Mouse (Mus musculus): ENCODE data around the gene Smim1. TPM values are rescaled to one million over a fixed set of nuclear protein-coding genes. Genes with fewer than 3 reads are reported as not detected.

Smim1 gene
- polyA plus RNA-seq (2015; fragmentation: Nextera tagmentation; extraction: Ambion mirVana) = 7.1 and 9.7 TPM in 2 replicates

DNA sequence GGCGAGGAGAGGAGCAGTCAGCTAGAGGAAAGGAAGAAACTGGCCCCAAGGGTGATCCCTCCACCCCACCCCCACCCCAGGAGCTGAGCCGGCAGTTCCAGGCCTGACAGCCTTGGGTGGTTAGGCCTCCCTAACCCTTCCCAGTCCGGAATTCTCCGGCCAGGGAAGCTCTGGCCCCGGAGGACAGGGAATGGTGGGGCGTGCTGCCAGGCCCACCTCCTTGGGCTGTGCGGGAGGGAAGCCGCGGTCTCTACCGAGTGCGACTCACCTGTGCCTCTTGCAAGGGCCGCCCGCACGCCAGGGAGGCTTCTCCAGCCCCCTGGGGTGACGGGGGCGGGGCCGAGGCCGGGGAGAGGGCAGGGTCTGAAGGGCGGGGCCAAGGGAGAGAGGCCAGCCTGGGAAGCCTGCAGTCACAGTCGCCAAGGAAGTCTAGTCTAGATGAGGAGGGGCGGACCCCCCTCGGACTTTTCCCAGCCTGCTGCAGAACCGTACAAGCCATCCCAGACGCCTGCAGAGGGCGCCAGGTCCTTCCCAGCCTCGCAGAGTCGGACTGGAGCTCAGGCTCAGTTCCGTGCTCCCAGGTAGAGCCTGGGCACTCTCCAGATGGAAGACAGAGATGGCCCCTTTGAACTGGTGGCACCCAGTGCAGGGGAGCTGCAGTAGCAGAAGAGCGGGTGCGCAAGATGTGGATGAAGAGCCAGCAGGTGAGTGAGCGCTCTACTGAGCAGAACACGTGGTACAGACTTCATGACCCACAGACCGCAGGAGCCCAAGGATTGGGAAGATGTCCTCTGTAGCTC is at the start of gene Smim1:
Smim1 (minus strand) TSS at position 590 of the 800 bp plus-strand sequence.
- Histone ChIP-seq H3K27me3 (ENCODE audit: control insufficient read depth, insufficient read depth, low read depth, low read length) (peaks cover 6% of the 10 kb centered on the region; the same call in 1 of the 2 replicates), H3K36me3 (ENCODE audit: control insufficient read depth, insufficient read depth, low read length) (peaks cover 10% of the 10 kb centered on the region; the same call in 1 of the 2 replicates), H3K9ac (ENCODE audit: low read depth, low read length) (peak within 1 kb of the TSS; percentile 52), H3K4me3 (ENCODE audit: low read depth, low read length) (peak within 1 kb of the TSS; percentile 35), H3K27ac (ENCODE audit: low read length) (no peak within 1 kb of the TSS), H3K4me1 (ENCODE audit: control insufficient read depth, insufficient read depth, low read length) (peaks cover 10% of the 10 kb centered on the region; the same call in 1 of the 2 replicates), H3K9me3 (replicated peaks; ENCODE audit: control insufficient read depth, low read length, poor library complexity, severe bottlenecking) (no peaks in the 10 kb centered on the region), H3K4me2 (ENCODE audit: low read length) (peak within 1 kb of the TSS; percentile 62)
- ATAC-seq = peak; percentile 69
- 3% methylated on average over 30 of the region's 33 CpGs for WGBS

DNA sequence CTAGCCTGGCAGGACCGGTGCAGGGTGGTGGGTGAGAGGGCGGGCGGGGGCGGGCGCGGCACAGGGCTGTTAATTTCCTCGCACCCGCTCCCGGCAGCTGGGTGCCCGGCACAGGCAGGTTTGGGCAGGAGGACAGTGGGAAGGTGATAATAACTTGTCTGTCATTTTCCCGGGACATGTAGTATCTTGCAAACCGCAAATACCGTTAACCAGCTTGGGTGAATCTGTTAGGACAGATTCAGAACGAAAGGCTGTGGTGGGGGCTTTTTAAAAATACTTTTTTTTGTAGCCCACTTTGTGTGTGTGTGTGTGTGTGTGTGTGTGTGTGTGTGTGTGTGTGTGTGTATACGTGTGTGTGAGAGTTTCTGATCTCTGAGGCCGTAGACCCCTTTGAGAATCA is 45.9 kb upstream of the Smim1 start:
- Histone ChIP-seq H3K9me3 (replicated peaks; ENCODE audit: control insufficient read depth, low read length, poor library complexity, severe bottlenecking) (no peaks in the 10 kb centered on the region), H3K4me1 (ENCODE audit: control insufficient read depth, insufficient read depth, low read length) (peaks cover 4% of the 10 kb centered on the region; the same call in 1 of the 2 replicates), H3K9ac (ENCODE audit: low read depth, low read length) (no peak overlapping the region), H3K36me3 (ENCODE audit: control insufficient read depth, insufficient read depth, low read length) (no peaks in the 10 kb centered on the region), H3K27ac (ENCODE audit: low read length) (no peak overlapping the region), H3K4me3 (ENCODE audit: low read depth, low read length) (peak overlapping the region; percentile 8), H3K4me2 (ENCODE audit: low read length) (peak overlapping the region; percentile 45), H3K27me3 (ENCODE audit: control insufficient read depth, insufficient read depth, low read depth, low read length) (peaks cover 21% of the 10 kb centered on the region)
- ATAC-seq = no peak
- 24% methylated on average over 15 of the region's 16 CpGs for WGBS

DNA sequence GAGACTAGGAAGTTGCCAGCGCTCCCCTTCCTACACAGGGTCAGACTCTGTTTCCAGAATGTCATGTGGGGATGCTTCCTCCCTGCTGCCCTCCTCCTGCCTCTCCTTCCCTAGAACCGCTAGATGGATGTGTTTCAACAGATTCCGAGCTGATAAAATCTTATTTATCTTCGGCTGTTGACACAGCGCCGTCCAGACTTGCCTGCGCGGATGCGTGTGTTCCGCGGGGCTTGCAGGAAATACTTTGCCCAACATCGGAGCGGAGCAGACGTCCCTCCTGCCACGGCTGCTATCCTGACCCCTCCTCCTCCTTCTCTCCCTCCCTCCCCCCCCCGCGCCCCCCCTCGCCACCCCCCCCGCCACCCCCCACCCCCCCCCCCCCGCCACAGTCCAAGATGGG is 45.5 kb upstream of the Smim1 start:
- peaks cover 21% of the 10 kb centered on the region for H3K27me3 ChIP-seq (ENCODE audit: control insufficient read depth, insufficient read depth, low read depth, low read length)
- peak overlapping the region; percentile 45 for H3K4me2 ChIP-seq (ENCODE audit: low read length)
- H3K27ac ChIP-seq (ENCODE audit: low read length) = no peak overlapping the region
- H3K4me1 ChIP-seq (ENCODE audit: control insufficient read depth, insufficient read depth, low read length) = peaks cover 4% of the 10 kb centered on the region; the same call in 1 of the 2 replicates
- peak overlapping the region; percentile 9 for H3K4me3 ChIP-seq (ENCODE audit: low read depth, low read length)
- 0 out of 2 replicates have a peak overlapping the region, but pooled peaks have one; percentile 15 for H3K9ac ChIP-seq (ENCODE audit: low read depth, low read length)
- 1% methylated on average over 15 of the region's 20 CpGs for WGBS
- no peaks in the 10 kb centered on the region for H3K9me3 ChIP-seq (replicated peaks; ENCODE audit: control insufficient read depth, low read length, poor library complexity, severe bottlenecking)
- ATAC-seq = no peak
- H3K36me3 ChIP-seq (ENCODE audit: control insufficient read depth, insufficient read depth, low read length) = no peaks in the 10 kb centered on the region

DNA sequence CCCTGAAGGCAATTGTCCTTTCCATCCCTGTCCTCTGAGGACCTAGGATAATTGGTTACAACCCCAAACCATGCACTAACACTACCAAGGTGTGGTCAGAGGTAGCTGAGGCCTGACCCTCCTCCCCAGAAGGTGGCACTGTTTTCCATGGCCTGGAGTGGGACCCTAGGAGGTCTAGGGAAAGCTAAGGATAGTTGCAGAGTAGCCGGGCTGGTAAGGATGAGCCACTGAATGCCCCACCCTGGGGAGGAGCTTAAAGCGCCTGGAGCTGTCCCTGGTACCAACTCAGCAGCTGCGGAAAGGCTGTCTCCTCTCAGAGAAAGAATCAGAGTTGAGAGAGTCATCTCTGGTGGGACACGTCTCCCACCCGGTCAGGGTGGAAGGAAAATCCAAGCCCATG is 44.9 kb upstream of the Smim1 start:
- no peak for ATAC-seq

DNA sequence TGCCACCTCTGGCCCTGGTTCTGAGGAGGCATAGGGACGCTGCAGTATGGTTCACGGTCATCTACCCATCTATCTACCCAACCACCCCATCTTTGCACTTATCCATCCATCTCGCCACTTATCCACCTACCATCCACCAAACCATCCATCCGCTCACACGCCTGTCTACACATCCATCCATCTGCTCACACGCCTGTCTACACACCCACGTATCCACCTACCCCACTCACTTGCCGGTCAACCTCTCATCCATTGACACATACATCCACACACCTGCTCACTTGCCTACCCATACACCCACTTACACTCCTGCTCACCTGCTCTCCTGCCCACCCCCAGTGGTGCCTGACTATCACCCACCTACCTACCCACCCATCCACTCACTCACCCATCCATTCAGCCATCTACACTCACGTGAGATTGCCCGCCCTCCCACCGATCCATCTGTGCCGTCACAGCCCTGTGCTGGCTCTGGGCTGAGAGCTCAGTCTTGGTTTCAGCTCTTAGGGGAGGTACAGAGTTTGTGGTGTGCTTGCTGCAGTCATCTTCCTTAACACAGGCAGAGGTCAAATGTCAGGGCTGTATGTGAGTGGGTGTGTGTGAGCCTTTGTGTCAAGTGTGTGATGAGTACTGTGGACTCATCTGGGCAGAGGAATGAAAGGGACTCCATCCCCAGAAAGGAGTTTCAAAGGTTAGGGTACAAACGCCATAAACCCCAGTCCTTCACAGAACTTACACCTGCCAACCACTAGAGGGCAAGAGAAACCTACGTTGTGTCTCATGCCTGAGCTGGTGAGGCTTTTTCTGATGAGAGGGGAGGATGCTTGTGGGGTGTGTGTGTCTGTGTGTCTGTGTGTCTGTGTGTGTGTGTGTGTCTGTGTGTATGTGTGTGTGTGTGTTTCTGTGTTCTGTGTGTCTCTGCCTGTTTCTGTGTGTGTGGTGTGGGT is 39.1 kb upstream of the Smim1 start:
- Histone ChIP-seq H3K4me3 (ENCODE audit: low read depth, low read length) (no peak overlapping the region), H3K9ac (ENCODE audit: low read depth, low read length) (no peak overlapping the region), H3K27ac (ENCODE audit: low read length) (no peak overlapping the region), H3K4me2 (ENCODE audit: low read length) (no peak overlapping the region), H3K4me1 (ENCODE audit: control insufficient read depth, insufficient read depth, low read length) (no peaks in the 10 kb centered on the region), H3K27me3 (ENCODE audit: control insufficient read depth, insufficient read depth, low read depth, low read length) (peaks cover 4% of the 10 kb centered on the region), H3K9me3 (replicated peaks; ENCODE audit: control insufficient read depth, low read length, poor library complexity, severe bottlenecking) (no peaks in the 10 kb centered on the region), H3K36me3 (ENCODE audit: control insufficient read depth, insufficient read depth, low read length) (no peaks in the 10 kb centered on the region)
- ATAC-seq = peak; percentile 70
- 65% methylated on average over 14 of the region's 14 CpGs for WGBS

More for the DNA sequence above, 44.9 kb upstream of the Smim1 start:
- H3K9ac ChIP-seq (ENCODE audit: low read depth, low read length) = no peak overlapping the region
- no peaks in the 10 kb centered on the region for H3K9me3 ChIP-seq (replicated peaks; ENCODE audit: control insufficient read depth, low read length, poor library complexity, severe bottlenecking)
- no peak overlapping the region for H3K27ac ChIP-seq (ENCODE audit: low read length)
- 0% methylated on average over 5 of the region's 5 CpGs for WGBS
- H3K4me1 ChIP-seq (ENCODE audit: control insufficient read depth, insufficient read depth, low read length) = peaks cover 4% of the 10 kb centered on the region; the same call in 1 of the 2 replicates
- H3K4me3 ChIP-seq (ENCODE audit: low read depth, low read length) = no peak overlapping the region
- H3K27me3 ChIP-seq (ENCODE audit: control insufficient read depth, insufficient read depth, low read depth, low read length) = peaks cover 21% of the 10 kb centered on the region
- H3K36me3 ChIP-seq (ENCODE audit: control insufficient read depth, insufficient read depth, low read length) = no peaks in the 10 kb centered on the region
- no peak overlapping the region for H3K4me2 ChIP-seq (ENCODE audit: low read length)

DNA sequence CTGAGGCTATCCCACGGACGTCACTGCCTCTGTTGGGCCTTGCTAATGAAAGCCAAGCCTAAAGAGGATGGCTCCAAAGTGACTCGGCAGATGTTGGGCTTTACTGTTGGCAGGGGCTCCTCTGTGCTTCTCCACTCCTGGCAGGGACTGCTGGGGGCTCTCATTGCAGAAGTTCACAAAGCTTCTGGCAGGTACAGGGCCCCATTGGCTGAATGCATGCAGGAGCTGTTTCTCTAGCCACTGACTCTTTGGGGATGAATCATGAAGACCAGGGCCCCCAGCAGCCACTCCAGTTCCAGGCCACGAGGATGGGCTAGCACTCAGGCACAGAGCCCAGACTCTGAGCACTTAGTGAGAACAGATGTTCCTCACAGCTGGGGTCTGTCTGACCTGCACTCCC is 31.7 kb upstream of the Smim1 start:
- Histone ChIP-seq H3K27me3 (ENCODE audit: control insufficient read depth, insufficient read depth, low read depth, low read length) (no peaks in the 10 kb centered on the region), H3K4me3 (ENCODE audit: low read depth, low read length) (no peak overlapping the region), H3K4me2 (ENCODE audit: low read length) (no peak overlapping the region), H3K9ac (ENCODE audit: low read depth, low read length) (no peak overlapping the region), H3K9me3 (replicated peaks; ENCODE audit: control insufficient read depth, low read length, poor library complexity, severe bottlenecking) (no peaks in the 10 kb centered on the region), H3K27ac (ENCODE audit: low read length) (no peak overlapping the region), H3K36me3 (ENCODE audit: control insufficient read depth, insufficient read depth, low read length) (no peaks in the 10 kb centered on the region), H3K4me1 (ENCODE audit: control insufficient read depth, insufficient read depth, low read length) (no peaks in the 10 kb centered on the region)
- WGBS = 65% methylated on average over 4 of the region's 4 CpGs
- no peak for ATAC-seq

DNA sequence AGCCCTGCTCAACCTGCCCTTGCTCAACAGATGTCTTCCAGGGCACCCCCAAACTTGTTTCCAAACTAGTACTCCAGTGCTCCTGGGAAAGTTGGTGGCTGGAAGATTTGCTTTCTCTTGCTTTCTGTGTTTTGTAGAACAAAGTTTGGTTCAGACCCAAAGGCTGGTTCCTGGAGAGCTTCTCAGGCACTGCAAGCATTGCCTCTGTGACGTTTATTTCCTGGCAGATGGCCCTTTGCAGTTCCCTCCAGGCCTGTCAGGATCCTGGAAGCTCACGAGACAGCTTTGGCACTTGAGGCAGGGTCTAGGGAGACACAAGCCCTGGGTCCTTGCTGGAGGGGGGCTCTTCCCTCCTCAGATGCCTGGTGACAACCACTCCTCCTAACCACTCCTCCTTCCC is 30.6 kb upstream of the Smim1 start:
- Histone ChIP-seq H3K4me2 (ENCODE audit: low read length) (no peak overlapping the region), H3K27me3 (ENCODE audit: control insufficient read depth, insufficient read depth, low read depth, low read length) (no peaks in the 10 kb centered on the region), H3K36me3 (ENCODE audit: control insufficient read depth, insufficient read depth, low read length) (no peaks in the 10 kb centered on the region), H3K4me3 (ENCODE audit: low read depth, low read length) (no peak overlapping the region), H3K9ac (ENCODE audit: low read depth, low read length) (no peak overlapping the region), H3K27ac (ENCODE audit: low read length) (no peak overlapping the region), H3K9me3 (replicated peaks; ENCODE audit: control insufficient read depth, low read length, poor library complexity, severe bottlenecking) (no peaks in the 10 kb centered on the region), H3K4me1 (ENCODE audit: control insufficient read depth, insufficient read depth, low read length) (no peaks in the 10 kb centered on the region)
- no peak for ATAC-seq
- WGBS = 49% methylated on average over 2 of the region's 2 CpGs

DNA sequence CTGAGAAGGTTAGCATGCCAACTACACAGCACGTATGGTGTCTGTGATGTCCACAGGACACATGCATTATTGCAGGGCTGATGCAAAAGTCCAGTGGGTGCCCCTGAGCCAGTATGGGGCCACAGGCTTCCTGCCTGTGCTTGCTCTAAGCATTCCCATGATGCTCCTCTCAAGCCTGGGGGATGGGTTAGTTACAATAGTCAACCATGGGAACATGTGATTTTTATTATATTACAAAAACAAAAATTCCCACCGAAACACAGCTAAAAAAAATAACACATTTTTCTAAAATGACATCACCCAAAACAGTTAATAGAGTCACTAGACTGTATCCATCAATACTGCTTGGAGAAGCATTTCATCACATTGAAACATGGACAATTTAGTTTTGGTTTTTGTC is 30.0 kb upstream of the Smim1 start:
- H3K4me1 ChIP-seq (ENCODE audit: control insufficient read depth, insufficient read depth, low read length) = no peaks in the 10 kb centered on the region
- H3K9me3 ChIP-seq (replicated peaks; ENCODE audit: control insufficient read depth, low read length, poor library complexity, severe bottlenecking) = no peaks in the 10 kb centered on the region
- H3K27me3 ChIP-seq (ENCODE audit: control insufficient read depth, insufficient read depth, low read depth, low read length) = no peaks in the 10 kb centered on the region
- H3K4me3 ChIP-seq (ENCODE audit: low read depth, low read length) = no peak overlapping the region
- ATAC-seq = no peak
- H3K27ac ChIP-seq (ENCODE audit: low read length) = no peak overlapping the region
- WGBS = 80% methylated on average over 2 of the region's 2 CpGs
- H3K4me2 ChIP-seq (ENCODE audit: low read length) = no peak overlapping the region
- no peak overlapping the region for H3K9ac ChIP-seq (ENCODE audit: low read depth, low read length)
- H3K36me3 ChIP-seq (ENCODE audit: control insufficient read depth, insufficient read depth, low read length) = no peaks in the 10 kb centered on the region
